Mouse (Mus musculus) cortical plate, adult 2 months (tissue): Measurements from ENCODE around the gene Pmepa1. TPM values are rescaled to one million over a fixed set of nuclear protein-coding genes. Genes with fewer than 3 reads are reported as not detected.

Source experiments
- H3K27ac ChIP-seq: fragments of 200-500 bp; 2 replicates; pipeline ENCODE4 v1.5.1; 2012; ENCODE audit warnings: low read length, control low read depth, inconsistent platforms; ENCODE audit not compliant: insufficient read depth
- H3K4me1 ChIP-seq: fragments of 200-500 bp; 2 replicates; pipeline ENCODE4 v1.6.1; 2011; ENCODE audit warnings: low read length; ENCODE audit not compliant: control insufficient read depth, insufficient read depth
- H3K4me3 ChIP-seq: fragments of 200-500 bp; 2 replicates; pipeline ENCODE4 v1.5.1; 2011; ENCODE audit warnings: mild to moderate bottlenecking, low read length, control low read depth; ENCODE audit not compliant: insufficient read depth
- CTCF ChIP-seq: fragments of 200-500 bp; IDR thresholded peaks from 2 replicates; pipeline ENCODE4 v1.5.1; 2011; ENCODE audit warnings: mild to moderate bottlenecking, control low read depth, low read length; ENCODE audit not compliant: insufficient read depth; ENCODE audit errors: extremely low read depth
- POLR2A ChIP-seq: fragments of 200-500 bp; IDR thresholded peaks from 2 replicates; pipeline ENCODE4 v1.6.1; 2011; ENCODE audit warnings: mild to moderate bottlenecking, low read length, control low read depth; ENCODE audit not compliant: insufficient read depth; ENCODE audit errors: extremely low read depth
- polyA plus RNA-seq: library from polyadenylated mRNA; depleted of rRNA; stranded (reverse); fragments of >200 nt; gene quantifications from 2 replicates; pipeline ENCODE4 v1.2.3, GENCODE M21; 2012

The Pmepa1 gene
- polyA plus RNA-seq, 1 experiment: 42.3 TPM

DNA sequence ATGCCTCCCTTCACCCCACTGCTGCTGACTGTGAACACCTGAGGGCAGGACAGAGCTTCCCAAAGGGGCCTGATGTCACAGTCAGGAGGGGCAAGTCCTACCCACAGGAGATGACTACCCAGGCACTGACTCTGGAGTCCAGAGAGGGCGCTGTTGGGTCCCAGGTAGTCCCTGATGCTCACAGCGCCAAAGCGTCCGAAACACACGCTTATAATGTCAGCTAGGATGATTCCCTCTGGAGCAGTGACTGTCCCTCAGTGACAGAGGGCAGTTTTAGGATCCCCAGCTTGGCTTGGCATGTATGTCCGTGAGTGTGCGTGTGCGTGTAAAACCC, 43.6 kb downstream of the Pmepa1 start:
- TF ChIP-seq POLR2A: no peak
- TF ChIP-seq CTCF: 0 out of 2 replicates have a peak, but pooled peaks have one; percentile 7
- peaks cover 3% of the 10 kb centered on the region for H3K4me1 ChIP-seq
- no peak overlapping the region for H3K27ac ChIP-seq
- H3K4me3 ChIP-seq: no peak overlapping the region

DNA sequence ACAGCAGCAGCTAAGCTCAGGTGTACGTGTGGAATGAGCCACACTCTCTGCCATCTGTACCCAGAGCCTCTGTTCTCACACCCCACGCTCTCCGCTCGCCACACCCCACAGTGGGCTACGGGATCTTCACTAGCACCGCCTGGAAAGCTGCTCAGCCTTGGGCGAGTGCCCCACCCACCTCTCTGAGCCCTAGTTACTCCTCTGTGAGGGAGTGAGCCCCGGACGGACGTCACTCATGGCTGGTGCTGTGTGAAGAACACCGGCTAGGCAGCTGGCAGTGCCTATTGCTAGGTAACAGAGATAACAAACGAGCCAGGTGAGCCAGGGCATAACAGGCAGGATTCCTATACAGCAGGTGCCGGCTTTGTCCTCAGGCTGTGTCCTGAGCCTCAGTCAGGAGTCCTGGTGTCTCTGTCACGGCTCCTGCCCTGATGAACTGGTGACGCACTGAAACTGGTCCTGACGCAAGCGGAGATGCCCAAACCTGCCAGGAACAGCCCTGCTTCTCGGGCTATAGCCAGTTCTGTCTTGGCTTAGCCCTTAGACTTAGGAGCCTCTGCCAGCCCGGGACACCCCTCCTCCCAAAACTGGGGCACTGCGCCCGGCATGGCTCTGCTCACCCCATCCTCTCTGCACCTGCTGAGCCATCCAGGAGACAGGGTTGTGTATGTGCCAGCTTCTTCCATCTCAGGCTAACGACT, 44.1 kb downstream of the Pmepa1 start:
- Histone ChIP-seq H3K27ac (no peak overlapping the region), H3K4me3 (no peak overlapping the region), H3K4me1 (peaks cover 3% of the 10 kb centered on the region)
- TF ChIP-seq CTCF (no peak), POLR2A (no peak)

DNA sequence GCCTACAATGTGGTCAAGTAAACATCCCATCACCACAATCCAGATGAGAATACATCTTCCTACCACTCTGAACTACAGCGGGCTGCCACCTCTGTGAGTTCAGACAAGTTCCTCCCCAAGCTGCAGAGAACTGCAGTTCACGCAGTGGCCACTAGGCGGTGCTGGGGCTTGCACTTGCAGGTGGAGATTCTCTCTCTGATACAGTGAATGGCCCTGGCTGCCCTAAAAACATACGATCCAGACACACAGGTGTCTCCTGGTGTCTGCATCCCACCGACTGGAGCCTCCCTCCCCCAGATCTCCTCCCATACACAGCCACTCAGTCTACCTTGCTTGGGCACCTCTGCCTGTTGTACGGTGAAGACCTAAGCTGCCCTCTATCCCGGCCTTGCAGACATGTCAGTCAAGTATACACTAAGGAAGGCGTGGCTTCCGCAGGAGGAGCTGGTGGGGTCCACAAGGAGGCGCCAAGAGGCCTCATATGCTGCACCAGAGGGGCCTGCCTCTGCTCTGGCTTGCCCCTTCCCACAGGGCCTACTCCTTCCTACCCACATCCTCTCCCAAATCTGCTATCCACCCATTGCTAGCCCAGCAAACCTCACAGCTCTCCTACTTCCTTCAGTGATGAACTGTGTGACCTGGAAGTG, 46.6 kb downstream of the Pmepa1 start:
- H3K4me1 ChIP-seq: peaks cover 3% of the 10 kb centered on the region; the same call in 1 of the 2 replicates
- no peak overlapping the region for H3K27ac ChIP-seq
- TF ChIP-seq POLR2A (no peak), CTCF (peak; percentile 97)
- no peak overlapping the region for H3K4me3 ChIP-seq

DNA sequence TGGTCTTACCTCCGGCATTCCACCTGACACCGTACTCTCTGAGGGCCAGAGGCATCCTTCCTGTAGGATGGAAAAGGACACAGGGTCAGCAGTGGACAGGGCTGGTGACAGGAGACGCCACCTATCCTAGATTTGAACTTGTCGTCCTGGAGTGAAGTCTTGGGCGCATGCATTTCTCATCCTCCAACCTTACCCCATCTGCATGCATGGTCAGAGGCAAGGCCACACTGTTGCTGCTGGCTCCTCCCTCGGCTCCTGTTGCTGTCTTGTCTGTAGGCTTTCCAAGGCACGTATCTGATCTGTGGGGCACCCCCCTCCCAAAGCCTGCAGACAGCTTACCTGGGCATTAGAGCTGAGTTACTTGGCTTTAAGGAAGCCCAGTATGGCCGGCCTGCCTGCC, 47.8 kb downstream of the Pmepa1 start:
- H3K4me1 ChIP-seq: peaks cover 3% of the 10 kb centered on the region; the same call in 1 of the 2 replicates
- H3K4me3 ChIP-seq: no peak overlapping the region
- TF ChIP-seq CTCF (no peak), POLR2A (no peak)

DNA sequence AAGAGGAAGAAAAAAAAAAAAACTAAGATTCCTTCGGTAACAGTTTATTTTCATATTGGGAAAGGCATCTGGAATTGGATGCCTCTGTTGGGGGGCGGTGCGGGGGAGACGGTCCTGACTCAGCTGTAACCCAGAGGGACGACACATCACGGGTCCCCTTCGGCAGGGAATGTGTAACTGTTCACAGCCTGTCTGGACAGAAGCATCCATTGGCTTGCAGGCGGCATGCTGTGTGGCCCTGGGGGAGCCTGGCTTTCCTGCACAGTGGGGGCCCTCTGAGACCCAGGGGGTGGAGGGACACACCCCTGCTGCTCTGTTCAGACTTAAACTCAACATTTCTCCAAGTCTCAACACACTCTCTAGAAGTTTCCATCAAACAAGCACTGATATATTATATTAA, 49.5 kb downstream of the Pmepa1 start:
- TF ChIP-seq CTCF (no peak), POLR2A (no peak)
- Histone ChIP-seq H3K27ac (no peak overlapping the region), H3K4me1 (no peaks in the 10 kb centered on the region), H3K4me3 (no peak overlapping the region)

More for the DNA sequence above, 47.8 kb downstream of the Pmepa1 start:
- no peak overlapping the region for H3K27ac ChIP-seq

DNA sequence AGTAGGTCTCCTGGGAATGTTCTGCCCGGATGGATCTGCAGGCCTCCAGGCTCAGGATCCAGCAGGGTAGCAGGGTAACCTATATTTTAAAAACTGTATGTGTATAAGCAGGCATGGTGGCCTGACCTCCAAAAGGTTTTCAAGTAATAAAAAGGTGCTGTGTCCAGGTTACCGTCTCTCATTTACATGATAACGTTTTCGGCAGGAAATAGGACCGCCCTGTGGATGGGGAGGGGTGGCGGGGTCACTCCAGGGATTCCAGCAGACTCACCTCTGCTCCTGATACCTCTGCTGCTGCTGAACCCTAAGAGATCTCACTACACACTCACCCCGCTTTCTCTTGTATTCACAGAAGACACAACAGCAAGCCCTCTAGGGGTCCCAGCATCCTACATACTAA, 50.4 kb downstream of the Pmepa1 start:
- Histone ChIP-seq H3K4me3 (no peak overlapping the region), H3K4me1 (no peaks in the 10 kb centered on the region), H3K27ac (no peak overlapping the region)
- TF ChIP-seq CTCF: no peak
- TF ChIP-seq POLR2A: no peak

DNA sequence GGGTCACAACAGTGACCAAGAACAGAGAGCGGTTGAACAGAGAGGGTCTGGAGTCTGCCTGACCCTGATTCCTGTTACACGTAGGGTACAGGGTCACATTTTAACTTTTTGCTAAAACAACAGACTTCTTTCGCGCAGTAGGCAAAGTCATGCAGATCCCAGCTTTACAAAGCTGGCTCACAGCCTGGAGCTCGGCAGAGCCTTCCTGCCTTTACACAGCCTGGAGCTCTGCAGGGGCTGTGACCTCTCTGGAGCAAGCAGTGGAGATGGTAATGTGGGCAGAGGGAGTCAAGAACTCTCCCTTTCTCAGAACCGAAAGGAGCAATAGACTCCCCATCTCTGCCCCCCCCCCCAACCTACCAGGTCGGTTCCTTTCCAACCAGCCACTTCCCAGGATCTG, 51.5 kb downstream of the Pmepa1 start:
- H3K27ac ChIP-seq: no peak overlapping the region
- no peak for TF ChIP-seq CTCF
- no peak for TF ChIP-seq POLR2A

DNA sequence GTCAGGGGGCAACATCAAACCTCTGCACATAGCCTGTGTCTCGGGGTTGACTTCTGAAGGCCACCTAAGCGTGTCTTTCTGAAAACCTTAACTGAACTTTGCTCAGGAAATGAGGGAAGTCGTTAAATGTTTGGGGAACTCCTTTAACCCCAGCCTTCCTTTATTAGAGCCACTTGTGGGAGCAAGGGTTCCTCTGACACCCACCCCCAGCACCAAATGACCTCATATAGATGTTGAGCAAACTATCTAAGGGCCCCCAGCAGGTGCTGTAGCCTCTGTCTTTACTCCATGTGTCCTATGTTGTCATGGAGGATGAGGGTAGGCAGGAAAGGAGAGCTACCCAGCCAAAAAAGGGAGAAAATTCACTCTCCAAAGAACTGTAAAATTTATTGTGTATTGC, 52.2 kb downstream of the Pmepa1 start:
- Histone ChIP-seq H3K4me3 (no peak overlapping the region), H3K4me1 (no peaks in the 10 kb centered on the region), H3K27ac (no peak overlapping the region)
- TF ChIP-seq CTCF (no peak), POLR2A (no peak)

More for the DNA sequence above, 51.5 kb downstream of the Pmepa1 start:
- Histone ChIP-seq H3K4me1 (no peaks in the 10 kb centered on the region), H3K4me3 (no peak overlapping the region)

DNA sequence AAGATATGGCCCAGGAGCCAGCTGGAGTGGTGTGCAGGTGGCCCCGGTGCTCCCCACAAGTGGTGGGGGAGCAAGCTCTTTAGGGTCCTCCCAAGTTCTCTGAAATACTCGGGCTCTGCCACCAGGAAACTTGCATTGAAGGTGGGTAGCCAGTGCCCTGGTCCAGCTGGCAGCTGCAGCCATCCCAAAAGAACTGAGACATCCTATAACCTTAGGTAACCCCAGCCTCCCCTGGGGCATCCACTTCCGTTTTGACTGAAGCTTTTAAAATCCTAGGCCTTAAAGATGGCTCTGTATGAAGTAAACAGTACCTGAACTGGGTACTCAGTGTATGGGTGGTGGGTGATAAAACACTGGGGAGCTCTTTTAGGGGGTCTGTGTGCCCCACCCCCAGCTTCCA, 52.8 kb downstream of the Pmepa1 start:
- H3K4me1 ChIP-seq: no peaks in the 10 kb centered on the region
- H3K4me3 ChIP-seq: no peak overlapping the region
- no peak overlapping the region for H3K27ac ChIP-seq
- no peak for TF ChIP-seq CTCF
- no peak for TF ChIP-seq POLR2A

DNA sequence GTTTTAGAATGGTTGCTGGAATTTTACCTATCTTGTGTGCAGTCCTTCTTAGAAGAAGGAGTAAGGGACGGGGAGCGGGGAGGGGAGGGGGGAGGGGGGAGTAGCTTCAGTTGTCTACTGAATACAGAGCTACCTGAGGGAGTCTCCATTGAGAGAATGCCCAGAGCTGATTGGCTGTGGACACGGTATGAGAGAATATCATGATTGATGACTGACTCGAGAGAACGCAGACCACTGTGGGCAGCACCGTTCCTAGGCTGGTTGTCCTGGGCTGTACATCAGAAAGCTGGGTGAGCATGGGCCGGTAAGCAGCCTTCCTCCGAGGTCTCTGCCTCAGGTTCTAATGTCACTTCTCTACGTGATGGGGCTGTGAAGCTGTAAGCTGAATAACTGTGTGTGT, 55.6 kb downstream of the Pmepa1 start:
- no peak overlapping the region for H3K4me3 ChIP-seq
- H3K4me1 ChIP-seq: no peaks in the 10 kb centered on the region
- H3K27ac ChIP-seq: no peak overlapping the region
- TF ChIP-seq POLR2A (no peak), CTCF (no peak)
